Mouse (Mus musculus) forebrain, embryonic 16.5 days (tissue): ENCODE results near the gene Riok2. TPM values are rescaled to one million over a fixed set of nuclear protein-coding genes. Genes with fewer than 3 reads are reported as not detected.
"Not testable (repeated sequence)": the region's sequence is repeated elsewhere in the genome, so short reads cannot be mapped to it uniquely, and the experiment has no call there.

ENCODE experiments used
- ATAC-seq: fragments of 200-750 bp; cut with Nextera tagmentation; 2 replicates; pipeline ENCODE4 v1.8.0; 2017; ENCODE audit warnings: mild to moderate bottlenecking, moderate library complexity
- H3K27ac ChIP-seq: fragments of 300-500 bp; sonication (generic); 2 replicates; pipeline ENCODE4 v1.5.1; 2014; ENCODE audit warnings: low read length, control low read depth
- H3K27me3 ChIP-seq: fragments of 300-500 bp; sonication (generic); replicated peaks from 2 replicates; pipeline ENCODE4 v1.6.1; 2014; ENCODE audit warnings: low read length; ENCODE audit not compliant: control insufficient read depth, insufficient read depth
- H3K36me3 ChIP-seq: fragments of 300-500 bp; sonication (generic); 2 replicates; pipeline ENCODE4 v1.6.1; 2014; ENCODE audit not compliant: control insufficient read depth, insufficient read depth
- H3K4me1 ChIP-seq: fragments of 300-500 bp; sonication (generic); replicated peaks from 2 replicates; pipeline ENCODE4 v1.6.1; 2014; ENCODE audit warnings: low read length; ENCODE audit not compliant: control insufficient read depth, insufficient read depth
- H3K4me2 ChIP-seq: fragments of 300-500 bp; sonication (generic); 2 replicates; pipeline ENCODE4 v1.6.1; 2014; ENCODE audit warnings: mild to moderate bottlenecking, low read length, control low read depth
- H3K4me3 ChIP-seq: fragments of 300-500 bp; sonication (generic); replicated peaks from 2 replicates; pipeline ENCODE4 v1.5.1; 2014; ENCODE audit warnings: mild to moderate bottlenecking, low read length, control low read depth
- H3K9ac ChIP-seq: fragments of 300-500 bp; sonication (generic); replicated peaks from 2 replicates; pipeline ENCODE4 v1.6.1; 2014; ENCODE audit warnings: low read depth, low read length, control low read depth
- H3K9me3 ChIP-seq: fragments of 300-500 bp; sonication (generic); 2 replicates; pipeline ENCODE4 v1.6.1; 2016; ENCODE audit warnings: low read length; ENCODE audit not compliant: control insufficient read depth
- WGBS: fragments of 180-500 bp; shearing (Covaris S2); extraction: QIAGEN DNeasy Blood & Tissue Kit; methylation state at CpG from one replicate; pipeline ENCODE4 v1.1.7; 2014; 5-methylcytosine and 5-hydroxymethylcytosine counted together
- polyA plus RNA-seq: library from polyadenylated mRNA; unstranded; fragments of >200 nt; fragmentation: Nextera tagmentation; extraction: Ambion mirVana; gene quantifications from 2 replicates; pipeline ENCODE4 v1.2.1, GENCODE M21; 2015

Riok2 gene
- polyA plus RNA-seq: 28.6 and 29.3 TPM in 2 replicates

GRCm38 (mm10) chr17:17373918-17374910 is at the start of gene Riok2:
Gene Riok2, plus strand, starts transcription at chr17:17374309.
- H3K9me3 ChIP-seq: no peaks in the 10 kb centered on the region
- peak within 1 kb of the TSS; percentile 72 for H3K27ac ChIP-seq
- ATAC-seq: peak; percentile 97
- peaks cover 9% of the 10 kb centered on the region; the same call in 1 of the 2 replicates for H3K36me3 ChIP-seq
- WGBS: under 1% methylated on average over 48 of the region's 48 CpGs
- H3K4me3 ChIP-seq: peak within 1 kb of the TSS; percentile 89
- peaks cover 12% of the 10 kb centered on the region for H3K4me1 ChIP-seq
- peak within 1 kb of the TSS; percentile 81 for H3K4me2 ChIP-seq
- peak within 1 kb of the TSS; percentile 77 for H3K9ac ChIP-seq
- no peaks in the 10 kb centered on the region for H3K27me3 ChIP-seq

GRCm38 (mm10) chr17:17326022-17326421 is 48.1 kb upstream of the Riok2 start:
- ATAC-seq, H3K9ac ChIP-seq, H3K27ac ChIP-seq, H3K4me2 ChIP-seq, H3K4me1 ChIP-seq, H3K27me3 ChIP-seq, H3K9me3 ChIP-seq, H3K4me3 ChIP-seq, H3K36me3 ChIP-seq: not testable (repeated sequence)
- WGBS: 93% methylated on average over 1 of the region's 1 CpGs

- Histone ChIP-seq H3K9ac (no peak overlapping the region), H3K27me3 (no peaks in the 10 kb centered on the region), H3K9me3 (no peaks in the 10 kb centered on the region), H3K4me1 (no peaks in the 10 kb centered on the region), H3K4me3 (no peak overlapping the region), H3K27ac (no peak overlapping the region), H3K36me3 (no peaks in the 10 kb centered on the region), H3K4me2 (no peak overlapping the region)
- 90% methylated on average over 4 of the region's 4 CpGs for WGBS
- ATAC-seq: no peak
Measured at GRCm38 (mm10) chr17:17326636-17327035, 47.5 kb upstream of the Riok2 start.

- H3K27me3 ChIP-seq, H3K4me1 ChIP-seq, H3K36me3 ChIP-seq, H3K27ac ChIP-seq, H3K9me3 ChIP-seq: not testable (repeated sequence)
- 5% methylated on average over 28 of the region's 40 CpGs for WGBS
- Histone ChIP-seq H3K4me2 (peak overlapping the region; percentile 51), H3K9ac (peak overlapping the region; percentile 17; the same call in 1 of the 2 replicates), H3K4me3 (peak overlapping the region; percentile 34)
- peak; percentile 85 for ATAC-seq
Measured at GRCm38 (mm10) chr17:17345374-17346183, 28.5 kb upstream of the Riok2 start.

- H3K4me3 ChIP-seq: peak overlapping the region; percentile 34
- peak overlapping the region; percentile 51 for H3K4me2 ChIP-seq
- not testable (repeated sequence) for ATAC-seq, H3K36me3 ChIP-seq, H3K4me1 ChIP-seq, H3K27me3 ChIP-seq, H3K9me3 ChIP-seq, H3K27ac ChIP-seq, H3K9ac ChIP-seq
- WGBS: 39% methylated on average over 4 of the region's 4 CpGs
Measured at GRCm38 (mm10) chr17:17346281-17346680, 27.8 kb upstream of the Riok2 start.

- H3K27me3 ChIP-seq: no peaks in the 10 kb centered on the region
- peak overlapping the region; percentile 77 for H3K9ac ChIP-seq
- 6% methylated on average over 6 of the region's 6 CpGs for WGBS
- no peaks in the 10 kb centered on the region for H3K9me3 ChIP-seq
- peaks cover 9% of the 10 kb centered on the region; the same call in 1 of the 2 replicates for H3K36me3 ChIP-seq
- peaks cover 12% of the 10 kb centered on the region for H3K4me1 ChIP-seq
- H3K27ac ChIP-seq: peak overlapping the region; percentile 72
- H3K4me2 ChIP-seq: peak overlapping the region; percentile 81
- ATAC-seq: no peak
- peak overlapping the region; percentile 89 for H3K4me3 ChIP-seq
Measured at GRCm38 (mm10) chr17:17373550-17373917, 575 bp upstream of the Riok2 start.

GRCm38 (mm10) chr17:17375581-17375980 is 1.5 kb downstream of the Riok2 start:
- ATAC-seq: no peak
- Histone ChIP-seq H3K9ac (no peak overlapping the region), H3K4me1 (peaks cover 12% of the 10 kb centered on the region), H3K9me3 (no peaks in the 10 kb centered on the region), H3K27me3 (no peaks in the 10 kb centered on the region), H3K27ac (no peak overlapping the region), H3K4me3 (no peak overlapping the region), H3K4me2 (peak overlapping the region; percentile 81), H3K36me3 (peaks cover 10% of the 10 kb centered on the region)
- 87% methylated on average over 3 of the region's 3 CpGs for WGBS

- no peaks in the 10 kb centered on the region for H3K9me3 ChIP-seq
- H3K4me3 ChIP-seq: no peak overlapping the region
- no peak for ATAC-seq
- peaks cover 31% of the 10 kb centered on the region for H3K36me3 ChIP-seq
- WGBS: 89% methylated on average over 4 of the region's 4 CpGs
- no peak overlapping the region for H3K4me2 ChIP-seq
- no peaks in the 10 kb centered on the region for H3K27me3 ChIP-seq
- H3K27ac ChIP-seq: no peak overlapping the region
- no peaks in the 10 kb centered on the region for H3K4me1 ChIP-seq
- no peak overlapping the region for H3K9ac ChIP-seq
Measured at GRCm38 (mm10) chr17:17383703-17384102, 9.6 kb downstream of the Riok2 start.

- no peak for ATAC-seq
- Histone ChIP-seq H3K9me3 (no peaks in the 10 kb centered on the region), H3K9ac (no peak overlapping the region), H3K4me3 (no peak overlapping the region), H3K36me3 (peaks cover 31% of the 10 kb centered on the region), H3K4me1 (no peaks in the 10 kb centered on the region), H3K27me3 (no peaks in the 10 kb centered on the region), H3K4me2 (no peak overlapping the region), H3K27ac (no peak overlapping the region)
- 94% methylated on average over 3 of the region's 3 CpGs for WGBS
Measured at GRCm38 (mm10) chr17:17384502-17384901, 10.4 kb downstream of the Riok2 start.
